Mouse (Mus musculus) limb, embryonic 15.5 days (tissue): ENCODE results near the gene Gnao1. TPM values are rescaled to one million over a fixed set of nuclear protein-coding genes. Genes with fewer than 3 reads are reported as not detected.

Source experiments
- ATAC-seq: fragments of 200-750 bp; cut with Nextera tagmentation; 2 replicates; pipeline ENCODE4 v1.8.0; 2017; ENCODE audit warnings: low read depth, moderate TSS enrichment; ENCODE audit not compliant: insufficient number of reproducible peaks, low FRiP score, low TSS enrichment
- H3K27ac ChIP-seq: fragments of 300-500 bp; sonication (generic); 2 replicates; pipeline ENCODE4 v1.5.1; 2015; ENCODE audit warnings: moderate library complexity, mild to moderate bottlenecking, inconsistent platforms
- H3K27me3 ChIP-seq: fragments of 300-500 bp; sonication (generic); 2 replicates; pipeline ENCODE4 v1.6.1; 2015; ENCODE audit warnings: inconsistent platforms
- H3K36me3 ChIP-seq: fragments of 300-500 bp; sonication (generic); 2 replicates; pipeline ENCODE4 v1.6.1; 2015; ENCODE audit warnings: inconsistent platforms
- H3K4me1 ChIP-seq: fragments of 300-500 bp; sonication (generic); 2 replicates; pipeline ENCODE4 v1.6.1; 2015; ENCODE audit warnings: inconsistent platforms
- H3K4me2 ChIP-seq: fragments of 300-500 bp; sonication (generic); 2 replicates; pipeline ENCODE4 v1.6.1; 2015; ENCODE audit warnings: mild to moderate bottlenecking, inconsistent platforms
- H3K4me3 ChIP-seq: fragments of 300-500 bp; sonication (generic); 2 replicates; pipeline ENCODE4 v1.5.1; 2015; ENCODE audit warnings: mild to moderate bottlenecking, inconsistent platforms
- H3K9ac ChIP-seq: fragments of 300-500 bp; sonication (generic); 2 replicates; pipeline ENCODE4 v1.6.1; 2015; ENCODE audit warnings: inconsistent platforms
- H3K9me3 ChIP-seq: fragments of 300-500 bp; sonication (generic); 2 replicates; pipeline ENCODE4 v1.6.1; 2016; ENCODE audit warnings: inconsistent platforms
- WGBS: fragments of 180-500 bp; shearing (Covaris S2); methylation state at CpG from one replicate; pipeline ENCODE4 v1.1.7; 2015; 5-methylcytosine and 5-hydroxymethylcytosine counted together
- polyA plus RNA-seq: library from polyadenylated mRNA; unstranded; fragments of >200 nt; fragmentation: Nextera tagmentation; extraction: Ambion mirVana; gene quantifications from 2 replicates; pipeline ENCODE4 v1.2.1, GENCODE M21; 2015

The Gnao1 gene
- polyA plus RNA-seq, 1 experiment from 2014 or later = 3.4 TPM

DNA sequence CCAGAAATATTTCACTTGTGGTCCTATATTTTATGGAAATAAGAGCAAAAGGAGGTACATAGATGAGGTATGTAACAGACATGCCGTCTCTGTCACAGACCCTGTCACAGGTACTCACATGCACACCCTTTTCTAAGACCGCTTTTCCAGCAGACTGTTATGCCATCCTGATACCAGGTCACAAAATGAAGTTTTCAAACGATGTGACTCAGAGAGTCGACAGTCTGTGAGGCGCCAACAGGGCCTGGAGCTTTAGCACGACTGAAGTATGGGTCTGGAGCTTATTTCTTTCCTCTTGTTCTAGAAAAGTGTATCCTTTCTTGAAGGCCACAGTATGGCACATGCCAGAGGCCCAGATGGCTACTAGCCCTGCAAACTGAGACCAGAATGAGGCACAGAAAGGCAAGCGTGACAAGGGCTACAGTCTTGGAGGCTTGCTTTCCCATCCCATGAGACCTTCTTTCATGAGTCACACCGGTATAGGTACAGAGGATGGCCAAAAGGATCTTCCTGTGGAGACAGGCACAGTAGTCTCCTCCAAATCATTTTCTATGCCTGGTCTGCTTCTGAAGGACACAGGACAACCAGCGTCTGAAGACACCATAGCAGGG lies 43.2 kb downstream of the Gnao1 start:
- no peaks in the 10 kb centered on the region for H3K4me1 ChIP-seq
- H3K27ac ChIP-seq = no peak overlapping the region
- H3K27me3 ChIP-seq = no peaks in the 10 kb centered on the region
- no peaks in the 10 kb centered on the region for H3K9me3 ChIP-seq
- H3K4me2 ChIP-seq = no peak overlapping the region
- H3K4me3 ChIP-seq = no peak overlapping the region
- no peak for ATAC-seq
- no peak overlapping the region for H3K9ac ChIP-seq
- 82% methylated on average over 9 of the region's 9 CpGs for WGBS
- no peaks in the 10 kb centered on the region for H3K36me3 ChIP-seq

DNA sequence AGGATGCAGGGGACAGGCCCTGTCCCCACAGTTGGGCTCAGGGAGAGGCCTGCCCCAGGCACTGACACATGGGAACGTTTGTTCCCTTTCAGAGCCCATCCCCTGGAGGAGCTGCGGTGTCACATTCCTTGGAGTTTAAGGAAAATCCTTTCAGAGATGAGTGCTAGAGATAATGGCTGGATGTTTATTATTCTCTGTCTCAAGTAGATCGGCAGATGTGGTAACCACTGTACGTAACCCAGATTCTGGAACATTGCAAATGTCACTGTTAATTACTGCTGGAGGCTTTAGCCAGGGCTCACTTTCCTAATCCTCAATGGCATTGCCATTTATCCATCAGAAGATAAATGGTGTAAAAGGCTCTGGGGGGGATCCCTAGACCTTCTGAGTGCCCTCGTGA lies 44.9 kb downstream of the Gnao1 start:
- Histone ChIP-seq H3K36me3 (no peaks in the 10 kb centered on the region), H3K4me2 (no peak overlapping the region), H3K27ac (no peak overlapping the region), H3K4me1 (no peaks in the 10 kb centered on the region), H3K9ac (no peak overlapping the region), H3K4me3 (no peak overlapping the region), H3K9me3 (no peaks in the 10 kb centered on the region), H3K27me3 (no peaks in the 10 kb centered on the region)
- 27% methylated on average over 5 of the region's 5 CpGs for WGBS
- no peak for ATAC-seq

DNA sequence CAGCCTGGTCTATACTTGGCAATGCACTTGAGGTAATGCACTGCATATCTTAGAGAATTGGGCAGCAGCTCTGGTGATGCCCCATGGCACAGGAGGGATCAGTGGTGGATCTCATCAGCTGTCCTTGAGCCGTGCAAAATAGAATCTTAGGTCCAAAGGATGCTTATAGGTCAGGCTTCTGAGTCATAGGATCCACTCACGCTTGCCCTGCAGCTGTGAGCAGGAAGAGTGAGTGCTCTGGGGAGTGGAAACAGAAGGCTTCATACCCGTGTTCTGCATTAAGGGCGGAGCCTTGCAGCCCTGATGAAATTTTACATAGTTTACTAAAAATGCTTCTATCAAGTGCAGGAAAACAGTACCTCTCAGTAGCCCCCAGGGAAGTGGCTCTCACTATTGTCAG lies 45.5 kb downstream of the Gnao1 start:
- 48% methylated on average over 4 of the region's 4 CpGs for WGBS
- no peak overlapping the region for H3K4me2 ChIP-seq
- no peaks in the 10 kb centered on the region for H3K9me3 ChIP-seq
- H3K9ac ChIP-seq = no peak overlapping the region
- no peaks in the 10 kb centered on the region for H3K4me1 ChIP-seq
- no peak overlapping the region for H3K4me3 ChIP-seq
- no peak for ATAC-seq
- no peaks in the 10 kb centered on the region for H3K36me3 ChIP-seq
- H3K27me3 ChIP-seq = no peaks in the 10 kb centered on the region
- no peak overlapping the region for H3K27ac ChIP-seq

DNA sequence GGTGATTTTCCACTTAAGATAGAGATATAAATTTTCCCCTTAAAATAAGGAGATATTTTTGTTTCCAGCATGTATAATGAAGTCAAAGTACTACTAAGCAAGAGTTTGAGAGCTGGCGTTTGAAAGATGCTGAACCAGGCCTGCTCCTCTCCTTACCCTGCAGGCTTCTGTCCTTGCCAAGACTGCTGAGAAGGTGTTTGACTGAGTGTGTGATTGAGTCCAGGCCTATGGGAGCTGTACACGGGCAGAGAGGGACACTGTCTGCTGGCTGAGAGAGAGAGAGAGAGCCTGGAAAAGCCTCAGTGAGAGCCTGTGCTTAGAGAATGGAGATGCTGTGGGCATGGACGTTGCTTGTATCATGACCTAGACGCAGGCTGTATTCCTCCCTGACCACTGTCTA lies 47.4 kb downstream of the Gnao1 start:
- Histone ChIP-seq H3K9ac (no peak overlapping the region), H3K4me2 (no peak overlapping the region), H3K27ac (no peak overlapping the region), H3K36me3 (no peaks in the 10 kb centered on the region), H3K9me3 (no peaks in the 10 kb centered on the region), H3K27me3 (no peaks in the 10 kb centered on the region), H3K4me3 (no peak overlapping the region), H3K4me1 (no peaks in the 10 kb centered on the region)
- ATAC-seq = no peak
- 65% methylated on average over 4 of the region's 4 CpGs for WGBS

DNA sequence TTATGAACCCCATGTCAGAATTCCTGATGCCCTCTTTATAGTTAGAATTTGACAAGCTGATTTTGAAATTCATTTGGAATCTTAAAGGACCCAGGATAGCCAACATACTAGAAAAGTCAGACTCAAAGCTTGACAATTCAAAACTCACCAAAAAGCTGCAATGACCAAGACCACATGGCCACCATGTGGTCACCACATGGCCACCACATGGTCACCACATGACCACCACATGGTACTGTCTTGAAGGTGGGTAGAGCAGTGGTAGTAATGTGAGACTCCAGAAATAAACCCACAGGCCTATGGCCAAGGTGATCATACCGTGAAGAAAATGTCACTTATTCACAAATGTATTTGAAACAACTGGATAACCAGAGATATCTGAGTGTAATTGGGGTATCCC lies 48.5 kb downstream of the Gnao1 start:
- H3K27me3 ChIP-seq = no peaks in the 10 kb centered on the region
- H3K36me3 ChIP-seq = no peaks in the 10 kb centered on the region
- H3K9me3 ChIP-seq = no peaks in the 10 kb centered on the region
- no peaks in the 10 kb centered on the region for H3K4me1 ChIP-seq
- ATAC-seq = no peak
- no peak overlapping the region for H3K27ac ChIP-seq
- no peak overlapping the region for H3K4me2 ChIP-seq
- H3K4me3 ChIP-seq = no peak overlapping the region
- no peak overlapping the region for H3K9ac ChIP-seq
- 74% methylated on average over 1 of the region's 1 CpGs for WGBS

DNA sequence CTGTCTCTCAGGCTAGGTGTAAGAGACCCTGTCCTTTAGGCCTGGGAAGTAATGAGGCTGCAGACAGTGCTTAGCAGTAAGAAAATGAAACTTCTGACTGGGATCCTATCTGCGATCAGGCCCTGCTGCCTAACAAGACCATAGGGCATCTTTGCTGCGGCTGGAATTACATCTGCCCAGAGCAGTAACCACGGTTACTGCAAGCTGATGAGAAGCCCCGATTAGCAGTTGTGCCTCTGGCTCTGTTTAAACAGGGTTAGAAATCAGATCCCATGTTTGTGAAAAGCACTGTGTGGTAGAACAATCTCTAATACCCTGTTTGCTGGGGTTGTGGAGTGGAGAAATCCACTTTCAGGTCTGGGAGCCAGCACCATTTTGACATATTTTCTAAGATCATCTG lies 50.3 kb downstream of the Gnao1 start:
- Histone ChIP-seq H3K4me1 (no peaks in the 10 kb centered on the region), H3K27ac (no peak overlapping the region), H3K9me3 (no peaks in the 10 kb centered on the region), H3K9ac (no peak overlapping the region), H3K27me3 (no peaks in the 10 kb centered on the region), H3K4me3 (no peak overlapping the region), H3K4me2 (no peak overlapping the region), H3K36me3 (no peaks in the 10 kb centered on the region)
- no peak for ATAC-seq
- WGBS = 40% methylated on average over 4 of the region's 4 CpGs

DNA sequence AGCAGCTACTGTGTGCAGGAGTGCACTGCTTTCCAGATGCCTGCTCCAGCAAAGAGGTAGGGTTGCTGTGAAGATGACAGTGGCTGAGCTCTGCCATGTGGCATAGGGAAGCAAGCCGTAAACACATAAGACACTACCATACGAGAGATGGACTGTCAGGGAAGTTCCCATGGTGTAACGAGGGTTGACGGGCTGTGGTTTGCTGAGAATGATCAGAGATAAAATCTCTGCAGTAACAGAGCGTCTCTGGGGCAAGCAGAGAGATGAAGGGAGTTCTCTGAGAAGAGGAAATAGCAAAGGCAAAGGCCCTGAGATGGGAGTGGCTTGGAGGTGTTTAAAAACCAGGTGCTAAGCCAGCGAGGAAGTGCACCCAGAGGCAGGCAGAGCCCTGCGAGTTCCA lies 54.3 kb downstream of the Gnao1 start:
- no peaks in the 10 kb centered on the region for H3K9me3 ChIP-seq
- no peak overlapping the region for H3K9ac ChIP-seq
- 47% methylated on average over 7 of the region's 7 CpGs for WGBS
- no peak for ATAC-seq
- H3K36me3 ChIP-seq = no peaks in the 10 kb centered on the region
- H3K27ac ChIP-seq = no peak overlapping the region
- no peaks in the 10 kb centered on the region for H3K4me1 ChIP-seq
- no peaks in the 10 kb centered on the region for H3K27me3 ChIP-seq
- no peak overlapping the region for H3K4me3 ChIP-seq
- H3K4me2 ChIP-seq = no peak overlapping the region

DNA sequence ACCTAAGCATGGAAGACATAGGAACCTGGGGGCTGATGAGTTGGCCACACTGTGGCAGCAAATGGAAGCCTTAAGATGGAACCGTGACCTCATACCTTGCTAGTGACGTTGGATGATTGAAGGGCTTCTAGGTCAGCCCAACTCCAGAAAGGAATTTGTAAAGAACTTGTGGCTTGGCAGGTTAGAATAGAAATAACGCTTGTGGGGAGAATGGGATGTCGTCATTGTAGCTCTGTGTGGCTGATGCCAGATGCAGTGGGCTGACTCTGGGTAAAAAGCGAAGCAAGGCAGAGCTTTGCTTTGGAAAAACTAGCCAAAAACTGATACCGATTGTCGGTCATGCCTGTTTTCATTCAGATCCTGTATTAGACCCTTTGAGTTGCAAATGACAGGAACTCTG lies 56.5 kb downstream of the Gnao1 start:
- H3K27ac ChIP-seq = no peak overlapping the region
- no peaks in the 10 kb centered on the region for H3K27me3 ChIP-seq
- no peaks in the 10 kb centered on the region for H3K9me3 ChIP-seq
- WGBS = 86% methylated on average over 7 of the region's 7 CpGs
- no peak overlapping the region for H3K4me3 ChIP-seq
- H3K9ac ChIP-seq = no peak overlapping the region
- no peak overlapping the region for H3K4me2 ChIP-seq
- no peak for ATAC-seq
- H3K36me3 ChIP-seq = no peaks in the 10 kb centered on the region
- H3K4me1 ChIP-seq = no peaks in the 10 kb centered on the region

DNA sequence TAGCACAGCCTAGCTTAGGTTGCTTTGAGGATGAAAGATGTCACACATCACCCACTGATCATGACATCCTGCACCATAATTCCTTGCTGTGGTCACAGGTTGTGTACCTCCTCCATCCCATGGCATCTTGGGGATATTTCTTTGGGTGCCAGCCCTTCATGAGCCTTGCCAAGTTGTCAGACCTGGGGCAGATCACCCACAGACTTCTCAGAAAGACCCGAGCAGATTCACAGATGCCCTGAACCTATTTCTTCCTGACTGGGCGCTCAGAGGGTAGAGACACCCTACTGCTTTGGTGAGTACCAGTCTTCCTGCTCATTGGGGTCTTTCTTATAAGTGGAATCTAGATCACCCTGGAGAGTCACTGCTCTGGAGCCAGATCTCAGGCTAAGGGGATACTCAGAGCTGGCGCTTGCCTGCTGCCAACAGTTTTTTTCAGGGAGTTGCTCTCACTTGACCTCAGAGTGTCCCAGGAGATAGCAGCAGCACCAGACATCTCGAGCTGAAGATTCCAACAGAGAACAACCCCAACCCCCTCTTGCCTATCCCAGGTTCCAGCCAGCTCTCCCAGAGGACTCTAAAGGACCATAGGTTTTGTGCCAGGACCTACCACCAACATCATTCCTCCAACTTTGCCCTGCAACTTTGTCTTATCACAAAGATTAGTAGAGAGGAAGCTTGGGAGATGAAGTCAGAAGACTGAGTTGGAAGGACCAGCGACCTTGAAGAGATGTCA lies 58.9 kb downstream of the Gnao1 start:
- Histone ChIP-seq H3K36me3 (no peaks in the 10 kb centered on the region), H3K4me1 (no peaks in the 10 kb centered on the region), H3K9me3 (no peaks in the 10 kb centered on the region), H3K27ac (no peak overlapping the region), H3K9ac (no peak overlapping the region), H3K27me3 (no peaks in the 10 kb centered on the region), H3K4me2 (no peak overlapping the region), H3K4me3 (no peak overlapping the region)
- no peak for ATAC-seq
- 79% methylated on average over 5 of the region's 5 CpGs for WGBS

DNA sequence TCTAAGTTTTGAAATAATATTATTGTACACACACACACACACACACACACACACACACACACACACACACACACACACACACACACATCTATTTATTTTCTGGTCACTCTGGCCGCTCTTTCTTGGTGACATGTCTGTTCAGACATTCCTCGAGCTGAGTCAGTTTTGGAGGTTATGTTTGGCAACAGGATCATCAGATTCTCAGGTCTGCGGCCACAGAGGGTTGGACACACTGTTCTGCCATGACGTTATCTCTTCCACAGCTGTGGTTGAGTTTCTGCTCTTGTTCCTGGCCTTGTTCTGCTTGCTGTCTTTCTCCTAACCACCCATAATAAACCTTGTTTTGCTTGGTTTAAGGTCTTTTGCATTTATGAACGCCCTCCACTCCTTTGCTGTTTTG lies 61.5 kb downstream of the Gnao1 start:
- Histone ChIP-seq H3K27ac (no peak overlapping the region), H3K4me1 (no peaks in the 10 kb centered on the region), H3K9ac (no peak overlapping the region), H3K27me3 (no peaks in the 10 kb centered on the region), H3K4me2 (no peak overlapping the region), H3K36me3 (no peaks in the 10 kb centered on the region), H3K9me3 (no peaks in the 10 kb centered on the region), H3K4me3 (no peak overlapping the region)
- ATAC-seq = no peak
- 84% methylated on average over 5 of the region's 5 CpGs for WGBS

DNA sequence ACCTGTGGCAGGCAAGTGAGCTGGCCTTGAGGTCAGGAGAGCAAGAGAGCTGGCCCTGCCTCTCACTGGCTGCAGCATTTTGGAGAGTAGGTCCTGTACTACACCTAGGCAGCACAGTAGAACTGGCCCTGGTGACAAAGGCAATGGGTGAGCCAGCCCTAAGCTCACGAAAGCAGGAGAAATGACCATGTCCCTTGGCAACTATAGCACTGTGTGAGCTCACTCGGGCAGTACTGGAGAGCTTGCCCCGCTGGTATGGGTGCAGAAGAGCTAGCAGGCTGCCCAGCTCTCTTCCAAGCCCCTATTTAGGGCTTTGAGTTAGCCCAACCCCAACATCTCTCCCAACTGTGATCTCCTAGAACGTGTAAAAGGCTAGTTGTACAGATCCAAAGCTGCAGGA lies 68.6 kb downstream of the Gnao1 start:
- Histone ChIP-seq H3K9ac (no peak overlapping the region), H3K27ac (no peak overlapping the region), H3K4me2 (no peak overlapping the region), H3K9me3 (no peaks in the 10 kb centered on the region), H3K27me3 (no peaks in the 10 kb centered on the region), H3K4me3 (no peak overlapping the region), H3K4me1 (no peaks in the 10 kb centered on the region), H3K36me3 (no peaks in the 10 kb centered on the region)
- WGBS = 88% methylated on average over 4 of the region's 4 CpGs
- no peak for ATAC-seq

DNA sequence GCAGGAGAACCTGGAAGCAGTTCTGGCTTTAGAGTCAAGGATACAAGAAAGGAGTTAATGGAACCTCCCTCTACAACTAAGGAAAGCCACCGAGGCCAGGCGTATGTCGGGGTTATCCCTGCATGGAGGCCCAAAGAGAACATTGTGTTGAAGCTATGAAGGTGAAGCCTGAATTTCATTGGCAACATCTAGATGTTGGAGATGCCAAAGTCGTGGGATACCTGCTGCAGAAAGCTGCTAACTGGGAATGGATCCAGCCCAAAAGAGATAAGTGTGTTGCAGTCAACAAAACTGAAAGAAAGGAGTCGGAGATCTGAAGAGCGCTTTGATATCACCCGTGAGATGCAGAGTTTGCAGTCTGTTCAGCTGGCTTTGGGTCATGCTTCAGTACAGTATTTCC lies 70.2 kb downstream of the Gnao1 start:
- no peak for ATAC-seq
- H3K4me3 ChIP-seq = no peak overlapping the region
- no peaks in the 10 kb centered on the region for H3K36me3 ChIP-seq
- H3K4me2 ChIP-seq = no peak overlapping the region
- WGBS = 84% methylated on average over 7 of the region's 7 CpGs
- no peak overlapping the region for H3K27ac ChIP-seq
- H3K4me1 ChIP-seq = no peaks in the 10 kb centered on the region
- H3K9me3 ChIP-seq = no peaks in the 10 kb centered on the region
- H3K9ac ChIP-seq = no peak overlapping the region
- no peaks in the 10 kb centered on the region for H3K27me3 ChIP-seq

DNA sequence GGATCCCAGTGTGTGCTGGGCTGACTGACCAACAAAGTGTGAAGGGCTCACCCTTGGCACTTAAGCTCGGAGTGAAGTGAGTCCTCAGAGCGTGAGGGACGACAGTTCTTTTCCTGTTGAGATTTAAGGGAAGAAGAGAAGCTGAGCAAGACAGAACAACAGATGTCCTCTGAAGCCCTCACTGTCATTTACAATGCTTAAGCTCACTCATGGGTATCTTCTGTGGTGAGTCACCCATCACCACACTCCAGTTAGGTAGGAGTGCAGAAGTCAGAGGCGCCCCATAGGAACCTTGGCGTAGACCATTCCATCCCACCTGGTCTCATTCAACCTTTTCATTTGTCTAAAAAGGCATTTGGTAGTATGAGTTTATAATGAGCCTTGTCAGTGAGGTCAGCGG lies 71.6 kb downstream of the Gnao1 start:
- Histone ChIP-seq H3K4me1 (no peaks in the 10 kb centered on the region), H3K27me3 (no peaks in the 10 kb centered on the region), H3K9ac (no peak overlapping the region), H3K4me3 (no peak overlapping the region), H3K9me3 (no peaks in the 10 kb centered on the region), H3K4me2 (no peak overlapping the region), H3K36me3 (no peaks in the 10 kb centered on the region), H3K27ac (no peak overlapping the region)
- 88% methylated on average over 6 of the region's 6 CpGs for WGBS
- no peak for ATAC-seq
